23 mouse cellular contexts compared by ENCODE assay signal in the genomic region with DNA sequence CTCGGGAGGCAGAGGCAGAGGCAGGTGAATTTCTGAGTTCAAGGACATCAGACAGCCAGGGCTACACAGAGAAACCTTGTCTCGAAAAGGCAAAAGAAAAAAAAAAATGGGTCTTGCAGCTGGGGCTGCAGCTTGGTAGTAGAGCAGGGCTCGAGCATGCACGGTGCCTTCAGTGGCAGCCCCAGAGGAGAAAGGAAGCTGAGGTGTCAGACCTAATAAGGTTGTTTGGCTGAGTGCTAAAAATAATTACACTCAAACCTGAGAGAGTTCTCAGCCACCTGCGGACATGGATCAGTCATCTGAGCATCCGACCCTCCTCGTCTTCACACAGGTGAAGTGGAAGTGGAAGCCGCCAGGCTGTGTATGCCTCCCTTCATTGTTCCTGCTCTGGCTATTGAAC. TPM values are rescaled to one million over a fixed set of nuclear protein-coding genes. Genes with fewer than 3 reads are reported as not detected.
DNase-seq lines count a peak whose midpoint lies in the region; ATAC-seq and TF ChIP-seq lines count a peak whose summit lies in the region.
"Had no signal": no experiment of that assay in that cellular context is flagged by ENCODE, and none has a peak within 500 bp of the region (broad histone marks: within the 10 kb centered on the region; RNA-seq: fewer than 3 reads in every experiment).

No protein-coding gene starts in this region.

- in situ Hi-C loops in CH12.LX (cut with MboI; ENCODE audit: low pct_ligation_motif_present, low pct_unique_long_range_greater_than_20kb, low sequenced_read_pairs): no loop called here

- H3K27me3 ChIP-seq in heart, embryonic 12.5 days (replicated peaks): no peaks in the 10 kb centered on the region
- H3K27me3 ChIP-seq in CH12.LX (replicated peaks): no peaks in the 10 kb centered on the region
- no peaks in the 10 kb centered on the region for H3K27me3 ChIP-seq in thymus, adult 2 months (ENCODE audit: control insufficient read depth, insufficient read depth, low read length)
- no peaks in the 10 kb centered on the region for H3K27me3 ChIP-seq in kidney, embryonic 14.5 days (ENCODE audit: control insufficient read depth, insufficient read depth, low read length)
- no peaks in the 10 kb centered on the region for H3K27me3 ChIP-seq in hindbrain, embryonic 10.5 days (ENCODE audit: insufficient read depth, poor library complexity, severe bottlenecking)
- H3K27me3 ChIP-seq in hindbrain, embryonic 14.5 days (ENCODE audit: control insufficient read depth, insufficient read depth, low read length): no peaks in the 10 kb centered on the region
- H3K27me3 ChIP-seq: hindbrain, embryonic 13.5 days; liver, embryonic 13.5 days; lung, embryonic 15.5 days; midbrain, embryonic 12.5 days had no signal

- no peak overlapping the region; the same call in 1 of the 2 replicates for H3K27ac ChIP-seq in heart, embryonic 12.5 days (ENCODE audit: poor library complexity, severe bottlenecking)
- no peak overlapping the region for H3K27ac ChIP-seq in CH12.LX (ENCODE audit: insufficient read depth, low read depth)
- H3K27ac ChIP-seq in thymus, adult 2 months (ENCODE audit: control insufficient read depth, insufficient read depth, low read length): peak overlapping the region; percentile 100
- H3K27ac ChIP-seq in kidney, embryonic 14.5 days (ENCODE audit: low read depth, low read length): no peak overlapping the region
- H3K27ac ChIP-seq in hindbrain, embryonic 10.5 days: no peak overlapping the region
- no peak overlapping the region for H3K27ac ChIP-seq in hindbrain, embryonic 14.5 days
- H3K27ac ChIP-seq: hindbrain, embryonic 13.5 days; kidney, postnatal 0 days; layer of hippocampus, adult 2 months; liver, embryonic 13.5 days; lung, embryonic 15.5 days; macrophage had no signal

- no peaks in the 10 kb centered on the region for H3K9me3 ChIP-seq in heart, embryonic 12.5 days (replicated peaks)
- H3K9me3 ChIP-seq in CH12.LX (replicated peaks; ENCODE audit: low read length): no peaks in the 10 kb centered on the region
- H3K9me3 ChIP-seq in kidney, embryonic 14.5 days (ENCODE audit: control insufficient read depth, low read length): no peaks in the 10 kb centered on the region
- H3K9me3 ChIP-seq in hindbrain, embryonic 10.5 days: no peaks in the 10 kb centered on the region
- no peaks in the 10 kb centered on the region for H3K9me3 ChIP-seq in hindbrain, embryonic 14.5 days (ENCODE audit: control insufficient read depth, low read length)
- H3K9me3 ChIP-seq: hindbrain, embryonic 13.5 days; liver, embryonic 13.5 days; lung, embryonic 15.5 days; midbrain, embryonic 12.5 days had no signal

- dilution Hi-C loops in CH12.LX (cut with MboI; ENCODE audit: extremely low pct_ligation_motif_present, extremely low pct_unique_long_range_greater_than_20kb, low sequenced_read_pairs): no loop called here

- peaks cover 48% of the 10 kb centered on the region for H3K36me3 ChIP-seq in heart, embryonic 12.5 days
- peaks cover 24 to 79% of the 10 kb centered on the region in 2 experiments for H3K36me3 ChIP-seq in CH12.LX (replicated peaks in 1 of 2; ENCODE audit: control insufficient read depth in 1 of 2, insufficient read depth in 1 of 2, low read length in 1 of 2)
- H3K36me3 ChIP-seq in thymus, adult 2 months (ENCODE audit: control insufficient read depth, insufficient read depth, low read length): peaks cover 14% of the 10 kb centered on the region
- H3K36me3 ChIP-seq in kidney, embryonic 14.5 days (ENCODE audit: control insufficient read depth, insufficient read depth, low read length): peaks cover 19% of the 10 kb centered on the region
- peaks cover 73% of the 10 kb centered on the region for H3K36me3 ChIP-seq in hindbrain, embryonic 10.5 days
- peaks cover 35% of the 10 kb centered on the region for H3K36me3 ChIP-seq in hindbrain, embryonic 14.5 days (replicated peaks; ENCODE audit: control insufficient read depth, insufficient read depth)

- no peak for TF ChIP-seq CTCF in CH12.LX (conservative IDR thresholded peaks at IDR 0.05 in 1 of 2, IDR thresholded peaks at IDR 0.05 in 1 of 2; ENCODE audit: low read depth in 2 of 2, low read length in 2 of 2)
- no peak for TF ChIP-seq CTCF in thymus, adult 2 months (IDR thresholded peaks at IDR 0.05; ENCODE audit: borderline replicate concordance, control insufficient read depth, extremely low read depth, insufficient read depth, low read length, poor library complexity)

- H3K79me2 ChIP-seq in CH12.LX (replicated peaks; ENCODE audit: control insufficient read depth, extremely low read depth, insufficient read depth, poor library complexity, severe bottlenecking): peaks cover 1% of the 10 kb centered on the region; the same call in 1 of the 2 replicates

- H3K4me2 ChIP-seq in heart, embryonic 12.5 days: no peak overlapping the region
- no peak overlapping the region for H3K4me2 ChIP-seq in CH12.LX (ENCODE audit: insufficient read depth, low read depth, poor library complexity, severe bottlenecking)
- H3K4me2 ChIP-seq in kidney, embryonic 14.5 days (replicated peaks; ENCODE audit: low read depth, low read length): no peak overlapping the region
- H3K4me2 ChIP-seq in hindbrain, embryonic 14.5 days (replicated peaks): no peak overlapping the region
- H3K4me2 ChIP-seq: hindbrain, embryonic 13.5 days; liver, embryonic 13.5 days; lung, embryonic 15.5 days; midbrain, embryonic 12.5 days had no signal

- H3K4me3 ChIP-seq in heart, embryonic 12.5 days: no peak overlapping the region
- no peak overlapping the region for H3K4me3 ChIP-seq in CH12.LX (replicated peaks in 1 of 3; ENCODE audit: low read depth in 2 of 3, low read length in 2 of 3, poor library complexity in 1 of 3)
- no peak overlapping the region for H3K4me3 ChIP-seq in thymus, adult 2 months (ENCODE audit: control insufficient read depth, insufficient read depth, low read length)
- no peak overlapping the region for H3K4me3 ChIP-seq in kidney, embryonic 14.5 days (ENCODE audit: low read length)
- no peak overlapping the region for H3K4me3 ChIP-seq in hindbrain, embryonic 10.5 days
- no peak overlapping the region for H3K4me3 ChIP-seq in hindbrain, embryonic 14.5 days (replicated peaks; ENCODE audit: low read length)
- H3K4me3 ChIP-seq: hindbrain, embryonic 13.5 days; layer of hippocampus, adult 2 months; liver, embryonic 13.5 days; lung, embryonic 15.5 days; midbrain, embryonic 12.5 days; myocyte had no signal

- no peak for TF ChIP-seq POLR2A in CH12.LX (IDR thresholded peaks at IDR 0.05; ENCODE audit: low read depth, low read length)
- TF ChIP-seq POLR2A in thymus, adult 2 months (IDR thresholded peaks at IDR 0.05; ENCODE audit: control insufficient read depth, extremely low read depth, insufficient read depth, low read length, poor library complexity): no peak

- H3K4me1 ChIP-seq in heart, embryonic 12.5 days (replicated peaks): peaks cover 36% of the 10 kb centered on the region
- peaks cover 17 to 67% of the 10 kb centered on the region in 2 experiments for H3K4me1 ChIP-seq in CH12.LX (ENCODE audit: control insufficient read depth in 1 of 2, insufficient read depth in 2 of 2)
- peaks cover 53% of the 10 kb centered on the region for H3K4me1 ChIP-seq in thymus, adult 2 months (replicated peaks; ENCODE audit: control insufficient read depth, insufficient read depth, low read length)
- peaks cover 9% of the 10 kb centered on the region for H3K4me1 ChIP-seq in kidney, embryonic 14.5 days (ENCODE audit: control insufficient read depth, insufficient read depth, low read length)
- no peaks in the 10 kb centered on the region for H3K4me1 ChIP-seq in hindbrain, embryonic 10.5 days (replicated peaks)
- H3K4me1 ChIP-seq in hindbrain, embryonic 14.5 days (replicated peaks; ENCODE audit: control insufficient read depth, insufficient read depth, low read length): no peaks in the 10 kb centered on the region
- H3K4me1 ChIP-seq: midbrain, embryonic 12.5 days had no signal

- peak overlapping the region; percentile 37; the same call in 1 of the 2 replicates for H3K9ac ChIP-seq in heart, embryonic 12.5 days
- no peak overlapping the region for H3K9ac ChIP-seq in CH12.LX (ENCODE audit: insufficient read depth, low read depth)
- H3K9ac ChIP-seq in kidney, embryonic 14.5 days (ENCODE audit: low read depth, low read length): no peak overlapping the region
- H3K9ac ChIP-seq in hindbrain, embryonic 14.5 days: no peak overlapping the region
- H3K9ac ChIP-seq: forebrain, postnatal 0 days; hindbrain, embryonic 13.5 days; liver, embryonic 13.5 days; lung, embryonic 15.5 days; midbrain, embryonic 12.5 days had no signal

- 62% methylated on average over 8 of the region's 8 CpGs for whole genome bisulfite sequencing in heart, embryonic 12.5 days
- 5% methylated on average over 8 of the region's 8 CpGs for WGBS in thymus, adult 2 months
- 90% methylated on average over 8 of the region's 8 CpGs for WGBS in kidney, embryonic 14.5 days
- WGBS in hindbrain, embryonic 10.5 days: 90% methylated on average over 8 of the region's 8 CpGs
- WGBS in hindbrain, embryonic 14.5 days: 85% methylated on average over 8 of the region's 8 CpGs

- DNase-seq in heart, adult 11 months: no peak
- DNase-seq in A20 (ENCODE audit: low read depth, low spot score) (peak; percentile 89), CH12.LX (ENCODE audit: extremely low read depth) (peak; percentile 66)
- peak; percentile 67 for DNase-seq in thymus, adult 2 months
- no peak for DNase-seq in hindbrain, embryonic 10.5 days (ENCODE audit: low spot score)
- DNase-seq in hindbrain, embryonic 14.5 days (ENCODE audit: low spot score): no peak
- DNase-seq: adrenal gland, postnatal 10 days; cerebellum, adult 11-12 months; cerebellum, postnatal 36 days; forebrain, postnatal 0 days; heart, adult 18-20 months; liver, embryonic 13.5 days; retina, postnatal 1 day had no signal

- peak; percentile 46; the same call in 1 of the 2 replicates for TF ChIP-seq EP300 in CH12.LX (IDR thresholded peaks at IDR 0.05; ENCODE audit: low read length)

- no peak for ATAC-seq in heart, embryonic 12.5 days (ENCODE audit: insufficient number of reproducible peaks, low FRiP score)
- ATAC-seq in kidney, embryonic 14.5 days (ENCODE audit: low FRiP score, low TSS enrichment): no peak
- no peak for ATAC-seq in hindbrain, embryonic 14.5 days (ENCODE audit: low FRiP score)
- ATAC-seq: forebrain, postnatal 0 days; intestine, postnatal 0 days had no signal

- TF ChIP-seq RAD21 in CH12.LX (IDR thresholded peaks at IDR 0.05; ENCODE audit: low read depth, low read length): no peak

RNA-seq across cellular contexts. Expression of gene Pptc7, which starts 26.5 kb away (rescaled TPM):
- polyA plus RNA-seq in heart, embryonic 12.5 days (2016; fragmentation: Nextera tagmentation; extraction: Ambion mirVana): 13.4 and 14.3 TPM in 2 replicates
- total RNA-seq in CH12.LX (2012; rRNA removed) (17.1 and 19.9 TPM in 2 replicates), CH12.LX (2014; rRNA removed) (25.6 and 25.9 TPM in 2 replicates)
- 22.2 and 23.6 TPM in 2 replicates for polyA plus RNA-seq in CH12.LX (2012; ENCODE audit: insufficient read length, low read depth)
- polyA plus RNA-seq in thymus, adult 2 months (2012; rRNA removed): 72.4 and 78.8 TPM in 2 replicates
- 7.9 and 10.9 TPM in 2 replicates for polyA plus RNA-seq in kidney, embryonic 14.5 days (2014; fragmentation: Nextera tagmentation; extraction: Ambion mirVana)
- 6.5 and 8.4 TPM in 2 replicates for polyA plus RNA-seq in hindbrain, embryonic 10.5 days (2016; fragmentation: Nextera tagmentation; extraction: Ambion mirVana)
- polyA plus RNA-seq in hindbrain, embryonic 14.5 days (2014; fragmentation: Nextera tagmentation; extraction: Ambion mirVana): 8.4 and 8.5 TPM in 2 replicates

RNA-seq across cellular contexts. Expression of gene Rad9b, which starts 43.3 kb away (rescaled TPM):
- 7.8 and 9.1 TPM in 2 replicates for polyA plus RNA-seq in heart, embryonic 12.5 days (2016; fragmentation: Nextera tagmentation; extraction: Ambion mirVana)
- total RNA-seq in CH12.LX (2012; rRNA removed): 6.5 and 9.0 TPM in 2 replicates
- 10.3 and 11.3 TPM in 2 replicates for total RNA-seq in CH12.LX (2014; rRNA removed)
- 10.4 TPM in 2 replicates for polyA plus RNA-seq in CH12.LX (2012; ENCODE audit: insufficient read length, low read depth)
- polyA plus RNA-seq in thymus, adult 2 months (2012; rRNA removed): 6.3 and 7.2 TPM in 2 replicates
- 11.4 and 12.2 TPM in 2 replicates for polyA plus RNA-seq in kidney, embryonic 14.5 days (2014; fragmentation: Nextera tagmentation; extraction: Ambion mirVana)
- 8.1 and 9.7 TPM in 2 replicates for polyA plus RNA-seq in hindbrain, embryonic 10.5 days (2016; fragmentation: Nextera tagmentation; extraction: Ambion mirVana)
- 15.5 and 16.2 TPM in 2 replicates for polyA plus RNA-seq in hindbrain, embryonic 14.5 days (2014; fragmentation: Nextera tagmentation; extraction: Ambion mirVana)

RNA-seq across cellular contexts. Expression of gene Vps29, which starts 43.5 kb away (rescaled TPM):
- polyA plus RNA-seq in heart, embryonic 12.5 days (2016; fragmentation: Nextera tagmentation; extraction: Ambion mirVana): 219 and 232 TPM in 2 replicates
- 82.2 and 94.9 TPM in 2 replicates for total RNA-seq in CH12.LX (2012; rRNA removed)
- 145 and 153 TPM in 2 replicates for total RNA-seq in CH12.LX (2014; rRNA removed)
- 94.4 and 95.0 TPM in 2 replicates for polyA plus RNA-seq in CH12.LX (2012; ENCODE audit: insufficient read length, low read depth)
- 38.7 and 54.5 TPM in 2 replicates for polyA plus RNA-seq in thymus, adult 2 months (2012; rRNA removed)
- polyA plus RNA-seq in kidney, embryonic 14.5 days (2014; fragmentation: Nextera tagmentation; extraction: Ambion mirVana): 224 and 236 TPM in 2 replicates
- polyA plus RNA-seq in hindbrain, embryonic 10.5 days (2016; fragmentation: Nextera tagmentation; extraction: Ambion mirVana): 211 and 225 TPM in 2 replicates
- polyA plus RNA-seq in hindbrain, embryonic 14.5 days (2014; fragmentation: Nextera tagmentation; extraction: Ambion mirVana): 342 and 352 TPM in 2 replicates

RNA-seq across cellular contexts. Expression of gene Tctn1, which starts 46.4 kb away (rescaled TPM):
- 2.7 and 3.2 TPM in 2 replicates for polyA plus RNA-seq in heart, embryonic 12.5 days (2016; fragmentation: Nextera tagmentation; extraction: Ambion mirVana)
- total RNA-seq in CH12.LX (2012; rRNA removed) (7.6 and 8.8 TPM in 2 replicates), CH12.LX (2014; rRNA removed) (2.6 and 2.9 TPM in 2 replicates)
- polyA plus RNA-seq in CH12.LX (2012; ENCODE audit: insufficient read length, low read depth): 3.7 and 4.4 TPM in 2 replicates
- polyA plus RNA-seq in thymus, adult 2 months (2012; rRNA removed): 41.4 and 45.0 TPM in 2 replicates
- polyA plus RNA-seq in kidney, embryonic 14.5 days (2014; fragmentation: Nextera tagmentation; extraction: Ambion mirVana): 6.5 and 9.8 TPM in 2 replicates
- 5.2 and 6.0 TPM in 2 replicates for polyA plus RNA-seq in hindbrain, embryonic 10.5 days (2016; fragmentation: Nextera tagmentation; extraction: Ambion mirVana)
- polyA plus RNA-seq in hindbrain, embryonic 14.5 days (2014; fragmentation: Nextera tagmentation; extraction: Ambion mirVana): 4.4 and 6.5 TPM in 2 replicates

Comparison
In these comparisons a context has a peak if more than half of its experiments do, and no peak if none do; other contexts are left out.
1. DNase-seq: peak in A20 (single experiment), CH12.LX (single experiment) and thymus, adult 2 months (single experiment); none in heart, adult 11 months (single experiment), hindbrain, embryonic 10.5 days (single experiment) and hindbrain, embryonic 14.5 days (single experiment).